Comparison of ENCODE assay signal across 26 mouse cellular contexts in the genomic region with DNA sequence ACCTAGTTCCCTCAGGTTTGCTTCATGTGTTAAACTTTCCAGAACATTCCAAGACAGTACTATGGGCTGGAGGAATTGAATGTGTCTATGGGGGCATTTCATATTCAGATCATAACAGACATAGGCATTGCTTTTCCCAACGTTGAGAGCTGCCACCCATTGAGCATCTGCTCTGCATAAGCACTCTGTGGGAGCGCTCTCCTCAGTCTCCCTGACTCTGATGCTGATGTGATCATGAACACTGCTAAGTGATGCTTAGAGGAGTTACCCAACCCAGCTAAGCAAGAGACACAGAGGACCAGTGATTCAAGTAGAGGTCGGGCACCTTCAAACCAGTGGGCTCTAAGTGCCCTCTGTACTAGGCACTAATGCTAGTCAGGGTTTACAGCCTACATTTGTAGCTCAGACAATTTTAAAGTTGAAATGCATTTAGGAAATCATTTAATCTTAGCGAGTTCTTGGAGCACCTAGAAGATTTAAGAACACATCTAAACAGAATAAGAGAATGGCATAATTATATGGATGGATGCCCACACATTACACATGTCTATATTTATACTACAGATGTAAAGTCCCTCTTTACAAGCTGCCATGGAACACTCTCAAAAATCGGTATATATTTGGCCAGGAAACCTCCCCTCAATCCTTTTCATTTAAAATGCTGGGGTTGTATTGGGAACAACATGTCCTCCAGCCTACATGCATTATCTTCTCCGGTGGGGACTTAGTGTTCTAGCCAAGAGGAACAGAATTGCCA.
"Had no signal": no experiment of that assay in that cellular context is flagged by ENCODE, and none has a peak within 500 bp of the region (broad histone marks: within the 10 kb centered on the region; RNA-seq: fewer than 3 reads in every experiment).

No protein-coding gene starts in this region.

- H3K27me3 ChIP-seq: heart, embryonic 12.5 days; hindbrain, embryonic 13.5 days; hindbrain, embryonic 15.5 days; kidney, embryonic 15.5 days; limb, embryonic 13.5 days; limb, embryonic 15.5 days; liver, embryonic 12.5 days had no signal

- H3K36me3 ChIP-seq: heart, embryonic 10.5 days; heart, embryonic 12.5 days; hindbrain, embryonic 13.5 days; hindbrain, embryonic 15.5 days; kidney, embryonic 15.5 days; limb, embryonic 15.5 days; liver, embryonic 12.5 days had no signal

- H3K4me1 ChIP-seq: hindbrain, embryonic 15.5 days; limb, embryonic 15.5 days; liver, embryonic 12.5 days had no signal

- H3K4me3 ChIP-seq: gastrocnemius, adult 2 months; heart, adult 2 months; heart, embryonic 10.5 days; heart, embryonic 12.5 days; hindbrain, embryonic 13.5 days; hindbrain, embryonic 15.5 days; kidney, embryonic 15.5 days; limb, embryonic 13.5 days; limb, embryonic 15.5 days; liver, embryonic 12.5 days had no signal

- ATAC-seq: hindbrain, postnatal 0 days; intestine, embryonic 16.5 days; liver, embryonic 12.5 days had no signal

- H3K4me2 ChIP-seq: heart, embryonic 12.5 days; hindbrain, embryonic 13.5 days; hindbrain, embryonic 15.5 days; kidney, embryonic 15.5 days; limb, embryonic 13.5 days; limb, embryonic 15.5 days; liver, embryonic 12.5 days had no signal

- H3K27ac ChIP-seq: gastrocnemius, adult 2 months; heart, adult 2 months; heart, embryonic 10.5 days; hindbrain, embryonic 13.5 days; hindbrain, embryonic 15.5 days; hindbrain, postnatal 0 days; kidney, embryonic 15.5 days; kidney, postnatal 0 days; limb, embryonic 13.5 days; limb, embryonic 15.5 days; liver, embryonic 12.5 days; liver, embryonic 14.5 days had no signal

- H3K9ac ChIP-seq: heart, embryonic 12.5 days; hindbrain, embryonic 13.5 days; hindbrain, embryonic 15.5 days; kidney, embryonic 15.5 days; limb, embryonic 13.5 days; limb, embryonic 15.5 days; liver, embryonic 12.5 days; liver, embryonic 14.5 days had no signal

- H3K9me3 ChIP-seq: heart, embryonic 10.5 days; heart, embryonic 12.5 days; hindbrain, embryonic 13.5 days; hindbrain, embryonic 15.5 days; kidney, embryonic 15.5 days; limb, embryonic 13.5 days; limb, embryonic 15.5 days; liver, embryonic 12.5 days had no signal

- DNase-seq: gastrocnemius, adult 2 months; gastrocnemius, postnatal 14 days; gastrocnemius, postnatal 36 days; heart, adult 2 months; heart, postnatal 14 days; heart, postnatal 36 days; kidney, adult 11 months; kidney, adult 2 months; kidney, adult 9 months; kidney, postnatal 14 days; kidney, postnatal 36 days; layer of hippocampus, adult 9-11 months; layer of hippocampus, postnatal 36 days; left cerebral cortex, postnatal 4 days had no signal
